Mouse (Mus musculus) CD4-positive, CD25-positive, alpha-beta regulatory T cell, adult 2 months (primary cell): ENCODE data around the gene Unc79.

Experiments used
- DNase-seq: peaks from one replicate; pipeline ENCODE4 v3.0.0-alpha.2; 2012; ENCODE audit warnings: low read depth, low spot score

Unc79 gene

DNA sequence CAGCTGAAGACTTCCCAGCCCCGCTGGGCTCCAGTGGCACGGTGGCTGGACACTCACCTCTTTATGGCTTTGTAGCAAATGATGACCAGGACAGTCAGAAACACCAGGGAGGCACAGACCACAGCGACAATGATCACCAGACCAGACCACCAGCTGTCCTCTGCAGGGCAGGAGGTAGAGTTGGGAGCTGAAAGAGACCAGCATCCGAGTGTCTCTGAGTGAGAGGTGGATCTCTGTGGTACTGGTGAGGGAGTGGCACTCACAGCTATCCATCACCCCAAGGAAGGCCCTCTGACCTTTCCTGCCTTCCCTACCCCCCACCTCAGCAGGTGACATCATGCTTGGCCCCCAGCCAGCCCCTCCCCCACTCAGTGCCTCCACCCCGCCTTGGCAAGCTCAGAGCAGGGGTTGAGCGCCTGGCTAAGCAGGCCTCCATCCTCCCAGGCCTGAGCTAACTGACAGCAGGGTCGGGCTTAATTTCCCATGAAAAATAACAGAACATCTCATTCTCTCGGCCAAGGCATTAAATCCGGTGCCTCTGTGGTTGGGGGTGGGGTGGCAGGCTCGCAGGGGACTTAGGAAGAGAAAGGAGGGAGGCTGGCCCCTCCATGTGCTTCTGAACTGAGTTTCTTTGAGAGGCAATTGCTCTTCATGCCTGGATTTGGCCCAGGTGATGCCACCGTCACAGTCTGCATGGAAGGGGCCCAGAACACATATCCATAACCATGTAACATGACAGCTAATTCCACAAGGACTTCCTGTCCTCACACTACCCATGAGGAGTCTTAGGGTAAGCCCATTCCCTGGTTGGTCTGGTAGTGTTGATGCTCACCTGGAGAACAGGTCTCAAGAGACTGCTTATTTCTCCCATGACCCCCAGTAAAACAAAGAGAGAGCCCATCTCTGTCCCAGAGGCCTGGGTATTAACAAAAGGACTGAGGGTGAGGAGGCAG, 254.2 kb downstream of the Unc79 start:
- no peak for DNase-seq

DNA sequence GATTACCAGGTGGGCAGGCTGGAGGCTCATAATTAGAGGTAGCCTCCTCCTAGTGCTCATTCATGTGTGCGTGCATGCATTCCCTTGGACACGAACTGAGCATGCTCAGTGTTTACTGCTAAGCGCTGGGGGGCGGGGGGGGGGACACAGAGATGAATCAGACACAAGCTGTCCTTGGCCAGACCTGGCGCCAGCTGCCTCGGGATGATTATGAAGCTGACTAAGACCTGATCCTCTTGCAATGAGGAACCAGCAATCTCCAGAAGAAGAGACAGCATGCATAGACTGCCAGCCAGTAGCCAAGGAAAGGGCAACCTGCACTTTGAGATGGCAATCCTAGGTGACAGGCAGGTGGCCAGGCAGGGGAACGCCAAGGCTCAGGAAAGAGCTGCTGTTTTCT, 256.9 kb downstream of the Unc79 start:
- DNase-seq: no peak

DNA sequence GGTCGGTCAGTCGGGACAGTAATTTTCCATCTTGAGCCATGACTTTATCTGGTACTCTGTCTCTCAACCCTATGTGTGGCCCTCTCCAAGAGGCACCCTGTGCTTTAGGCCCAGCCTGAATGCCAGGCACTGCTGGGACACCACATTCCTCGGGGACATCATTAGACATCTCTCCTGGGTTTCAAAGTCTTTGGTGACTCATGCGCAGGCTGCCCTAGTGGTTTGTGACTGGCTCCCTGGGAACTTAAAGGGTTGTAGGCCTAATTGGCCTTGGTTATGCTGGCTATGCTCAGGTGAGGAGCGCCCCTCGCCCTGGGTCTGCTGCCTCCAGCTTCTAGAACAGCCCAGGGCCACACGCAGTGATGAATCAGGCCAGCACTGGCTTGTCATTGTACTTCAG, 260.9 kb downstream of the Unc79 start:
- DNase-seq: no peak

DNA sequence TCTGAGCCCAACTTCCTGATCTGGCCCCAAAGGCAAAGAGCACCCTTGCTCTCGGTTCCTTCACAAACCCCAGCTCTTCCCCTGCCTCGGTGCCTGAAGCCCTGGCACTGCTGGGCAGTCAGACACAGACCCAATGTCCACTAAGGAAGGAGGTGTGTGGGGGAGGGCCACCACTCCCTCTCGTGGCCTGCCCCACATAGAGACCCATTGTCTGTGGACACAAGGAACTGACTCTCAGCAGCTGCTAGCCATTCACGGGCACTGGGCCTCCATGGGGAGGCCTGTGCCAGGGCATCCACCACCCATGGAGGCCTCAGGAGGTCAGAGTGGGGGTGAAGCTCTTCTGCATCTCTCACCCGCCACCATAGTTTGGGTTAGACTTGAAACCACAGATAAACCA, 262.4 kb downstream of the Unc79 start:
- DNase-seq: no peak

DNA sequence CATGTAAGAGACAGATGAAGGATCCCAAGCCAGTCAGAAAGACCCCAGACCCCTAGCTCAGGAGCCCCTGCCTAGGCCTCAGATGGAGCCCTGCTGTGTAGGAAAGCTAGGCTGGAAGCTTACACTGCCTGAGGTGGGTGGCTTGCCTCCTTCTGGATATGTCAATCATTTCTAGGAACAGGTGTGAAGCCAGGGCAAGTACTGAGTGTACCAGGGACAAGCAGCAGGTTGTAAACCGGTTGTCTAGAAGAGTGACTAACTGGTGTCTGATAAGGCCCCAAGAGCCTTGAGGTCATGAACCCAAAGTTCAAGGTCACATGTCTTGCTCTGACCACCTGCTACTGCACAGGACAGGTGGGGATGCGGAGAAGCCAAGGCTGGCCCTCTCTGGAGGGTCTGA, 264.9 kb downstream of the Unc79 start:
- DNase-seq: no peak

DNA sequence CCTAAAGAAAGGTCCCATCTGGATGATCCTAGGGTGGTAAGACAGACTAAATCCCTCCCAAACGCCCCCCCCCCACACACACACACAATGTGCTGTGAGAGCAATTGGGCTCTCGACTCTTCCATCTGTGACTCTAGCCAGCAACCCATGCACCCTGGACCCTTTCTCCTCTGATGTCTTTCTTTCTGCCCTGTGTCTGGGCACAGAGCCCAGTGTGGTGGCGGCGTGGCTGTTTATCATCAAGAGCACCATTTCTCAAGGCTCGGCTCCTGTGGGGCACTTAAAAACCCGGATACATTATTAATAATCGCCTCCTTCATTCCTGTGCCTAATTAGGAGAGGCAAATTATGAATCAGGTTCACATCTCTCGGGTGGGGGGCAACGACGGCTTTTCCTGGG, 265.6 kb downstream of the Unc79 start:
- no peak for DNase-seq

DNA sequence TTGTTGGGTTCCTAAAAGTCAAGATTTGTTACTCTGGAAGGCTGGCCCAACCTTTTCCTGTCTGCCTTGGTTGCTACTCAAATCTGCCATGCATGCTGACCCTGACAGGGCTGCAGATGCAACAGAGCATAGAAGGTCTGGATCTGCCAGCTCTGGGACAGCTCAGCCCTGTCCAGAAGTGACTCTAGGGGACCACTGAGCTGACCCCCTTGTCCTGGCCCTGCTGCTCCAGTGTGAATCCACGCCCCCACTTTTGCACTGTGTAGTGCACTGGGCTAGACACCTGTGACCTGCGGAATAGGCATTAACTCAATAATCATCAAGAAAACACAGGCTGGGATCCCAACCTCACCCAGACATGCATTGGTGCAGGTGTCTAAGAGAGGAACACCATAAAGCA, 266.1 kb downstream of the Unc79 start:
- no peak for DNase-seq

DNA sequence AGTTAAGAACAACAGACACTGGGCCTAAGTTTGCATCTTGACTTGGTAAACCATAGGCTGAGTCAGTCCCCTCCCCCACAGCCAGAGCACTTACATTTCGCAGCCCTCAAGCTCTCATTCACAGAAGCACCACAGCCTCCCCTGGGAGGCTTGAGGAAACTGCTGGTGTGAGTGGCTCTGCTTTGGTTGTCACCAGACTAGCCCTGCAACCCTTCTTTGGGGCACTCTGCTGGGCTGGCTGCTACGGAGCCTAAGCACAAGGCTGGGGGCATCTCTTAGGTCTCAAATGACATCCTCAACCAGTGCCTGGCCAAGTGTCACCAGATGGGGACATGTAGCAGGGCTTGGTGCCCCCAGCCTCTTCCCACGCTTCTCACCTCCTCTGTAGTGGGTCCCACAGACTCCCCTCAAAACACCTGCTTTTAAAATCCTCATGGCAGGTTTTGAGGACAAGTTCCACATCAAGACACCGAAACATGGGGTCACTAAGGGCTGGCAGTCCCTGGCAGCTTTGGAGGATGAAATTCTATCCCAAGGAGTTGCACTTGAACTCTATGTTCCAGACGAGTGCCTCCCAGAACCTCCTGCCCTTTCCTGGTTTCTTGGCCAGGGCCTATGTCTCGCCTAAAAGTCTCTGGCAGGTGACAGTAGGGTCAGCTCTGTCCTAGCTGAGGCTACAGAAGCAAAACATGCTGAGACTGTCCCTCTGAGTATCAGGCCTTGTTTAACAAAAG, 267.4 kb downstream of the Unc79 start:
- DNase-seq: no peak

DNA sequence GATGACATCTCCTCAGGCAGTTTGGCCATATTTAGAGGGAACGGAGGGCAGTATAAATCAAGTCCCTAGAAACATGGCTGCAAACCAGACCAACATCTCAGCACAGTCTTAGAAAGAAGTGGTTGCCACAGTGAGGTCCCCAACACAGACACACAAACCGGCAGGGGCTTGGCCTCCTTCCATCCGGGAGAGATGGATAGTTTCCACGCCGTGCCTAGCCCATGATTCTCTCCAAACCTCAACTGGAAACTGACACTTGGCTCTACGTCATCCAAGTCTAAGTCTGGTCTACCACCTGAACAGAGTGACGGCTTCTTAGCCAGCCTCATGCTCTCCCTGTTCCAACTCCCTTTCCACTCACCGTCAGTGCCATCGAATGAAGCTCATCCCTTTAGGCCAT, 275.0 kb downstream of the Unc79 start:
- no peak for DNase-seq

DNA sequence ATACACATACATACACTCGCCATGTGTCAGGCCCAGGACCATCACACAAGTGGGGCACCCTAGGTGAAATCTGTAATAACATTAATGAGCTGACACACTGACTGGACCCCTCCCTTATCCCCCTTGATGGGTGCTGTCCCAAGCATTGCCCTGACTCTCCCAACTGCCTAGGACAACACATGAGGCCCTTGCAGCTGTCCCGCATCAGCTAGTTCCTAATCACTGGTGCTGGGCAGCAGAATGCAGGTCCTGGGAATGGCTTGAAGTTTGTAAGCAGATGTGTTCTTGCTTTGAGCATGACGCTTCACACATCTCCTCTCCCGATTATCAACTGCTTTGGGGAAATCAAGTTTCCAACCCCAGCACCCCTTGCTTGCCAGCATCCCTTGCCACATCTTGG, 277.5 kb downstream of the Unc79 start:
- no peak for DNase-seq

DNA sequence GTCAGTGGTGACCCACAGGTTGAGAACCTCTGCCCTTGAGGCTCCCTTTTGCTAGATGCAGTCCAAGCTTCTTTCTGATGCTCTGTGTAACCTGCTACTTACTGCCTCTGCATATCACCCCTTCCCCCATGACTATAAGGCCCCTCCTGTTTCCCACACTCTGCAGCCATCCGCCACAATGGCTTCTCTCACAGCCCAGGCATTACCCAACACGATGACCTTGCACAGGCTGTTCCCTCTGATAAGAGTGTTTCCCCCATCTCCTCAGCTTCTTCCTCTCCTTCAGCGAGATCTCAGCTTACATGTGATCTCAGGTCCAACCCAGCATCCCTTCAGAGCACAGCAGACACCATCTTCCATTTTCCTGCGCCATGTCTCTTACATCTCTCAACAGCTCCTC, 280.4 kb downstream of the Unc79 start:
- DNase-seq: no peak
